Mouse (Mus musculus) liver, embryonic 11.5 days (tissue): ENCODE data around the gene Prss8. TPM values are rescaled to one million over a fixed set of nuclear protein-coding genes. Genes with fewer than 3 reads are reported as not detected.
A peak's percentile ranks its signal among the peaks of the same experiment; 100 is the strongest.

Source experiments
- ATAC-seq: fragments of 200-750 bp; cut with Nextera tagmentation; replicated peaks from 2 replicates; pipeline ENCODE4 v1.8.0; 2017; ENCODE audit warnings: moderate number of reproducible peaks, mild to moderate bottlenecking, moderate TSS enrichment, moderate library complexity; ENCODE audit not compliant: low FRiP score
- DNase-seq: peaks from one replicate; pipeline ENCODE4 v3.0.0-alpha.2; 2017; ENCODE audit warnings: low spot score
- H3K27ac ChIP-seq: fragments of 300-500 bp; sonication (generic); 2 replicates; pipeline ENCODE4 v1.5.1; 2014; ENCODE audit warnings: mild to moderate bottlenecking, low read depth, low read length, control low read depth
- H3K27me3 ChIP-seq: fragments of 300-500 bp; sonication (generic); replicated peaks from 2 replicates; pipeline ENCODE4 v1.6.1; 2014; ENCODE audit warnings: low read length, mixed read lengths; ENCODE audit not compliant: control insufficient read depth, insufficient read depth
- H3K36me3 ChIP-seq: fragments of 300-500 bp; sonication (generic); 2 replicates; pipeline ENCODE4 v1.6.1; 2014; ENCODE audit warnings: mild to moderate bottlenecking, low read length, moderate library complexity, mixed read lengths; ENCODE audit not compliant: control insufficient read depth, insufficient read depth
- H3K4me1 ChIP-seq: fragments of 300-500 bp; sonication (generic); replicated peaks from 2 replicates; pipeline ENCODE4 v1.6.1; 2014; ENCODE audit warnings: low read length, mixed read lengths; ENCODE audit not compliant: control insufficient read depth, insufficient read depth
- H3K4me2 ChIP-seq: fragments of 300-500 bp; sonication (generic); 2 replicates; pipeline ENCODE4 v1.6.1; 2014; ENCODE audit warnings: mild to moderate bottlenecking, control low read depth, moderate library complexity
- H3K4me3 ChIP-seq: fragments of 300-500 bp; sonication (generic); 2 replicates; pipeline ENCODE4 v1.5.1; 2014; ENCODE audit warnings: low read depth, low read length, control low read depth
- H3K9ac ChIP-seq: fragments of 300-500 bp; sonication (generic); 2 replicates; pipeline ENCODE4 v1.6.1; 2014; ENCODE audit warnings: low read depth, low read length, control low read depth
- H3K9me3 ChIP-seq: fragments of 300-500 bp; sonication (generic); 2 replicates; pipeline ENCODE4 v1.6.1; 2016; ENCODE audit warnings: low read length, inconsistent platforms, mixed read lengths; ENCODE audit not compliant: control insufficient read depth
- WGBS: fragments of 180-500 bp; shearing (Covaris S2); extraction: QIAGEN DNeasy Blood & Tissue Kit; methylation state at CpG from one replicate; pipeline ENCODE4 v1.1.7; 2014; 5-methylcytosine and 5-hydroxymethylcytosine counted together
- polyA plus RNA-seq: library from polyadenylated mRNA; unstranded; fragments of >200 nt; fragmentation: Nextera tagmentation; extraction: Ambion mirVana; gene quantifications from 2 replicates; pipeline ENCODE4 v1.2.1, GENCODE M21; 2014

Prss8 gene
- 3.4 and 6.3 TPM in 2 replicates for polyA plus RNA-seq

DNA sequence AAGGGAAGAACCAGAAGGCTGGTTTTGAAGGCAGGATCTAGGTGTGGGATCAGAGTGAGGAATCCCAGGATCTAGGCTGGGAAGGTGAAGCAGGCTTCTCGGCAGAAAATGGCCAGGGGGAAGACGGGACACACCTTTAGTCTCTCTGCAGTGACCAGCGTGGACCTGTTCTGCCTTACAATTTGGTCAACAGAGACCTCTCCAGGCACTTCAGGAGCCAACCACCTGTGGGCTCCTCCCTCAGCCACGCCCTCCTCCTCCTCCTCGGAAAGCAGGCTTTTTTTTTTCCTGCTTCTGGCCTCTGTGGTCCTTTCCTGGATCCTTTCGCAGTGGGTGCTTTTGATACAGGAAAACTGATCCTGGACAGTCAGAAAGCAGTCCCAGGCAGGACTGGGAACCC, at the start of gene Prss8:
Prss8 (minus strand) TSS at position 182 of the 400 bp plus-strand sequence.
- Histone ChIP-seq H3K4me1 (peaks cover 36% of the 10 kb centered on the region), H3K4me2 (peak within 1 kb of the TSS; percentile 59), H3K27ac (no peak within 1 kb of the TSS), H3K36me3 (peaks cover 3% of the 10 kb centered on the region; the same call in 1 of the 2 replicates), H3K4me3 (peak within 1 kb of the TSS; percentile 34), H3K9ac (peak within 1 kb of the TSS; percentile 56), H3K9me3 (no peaks in the 10 kb centered on the region), H3K27me3 (no peaks in the 10 kb centered on the region)
- no peak for DNase-seq
- ATAC-seq, result no peak
- WGBS, result 14% methylated on average over 6 of the region's 6 CpGs

DNA sequence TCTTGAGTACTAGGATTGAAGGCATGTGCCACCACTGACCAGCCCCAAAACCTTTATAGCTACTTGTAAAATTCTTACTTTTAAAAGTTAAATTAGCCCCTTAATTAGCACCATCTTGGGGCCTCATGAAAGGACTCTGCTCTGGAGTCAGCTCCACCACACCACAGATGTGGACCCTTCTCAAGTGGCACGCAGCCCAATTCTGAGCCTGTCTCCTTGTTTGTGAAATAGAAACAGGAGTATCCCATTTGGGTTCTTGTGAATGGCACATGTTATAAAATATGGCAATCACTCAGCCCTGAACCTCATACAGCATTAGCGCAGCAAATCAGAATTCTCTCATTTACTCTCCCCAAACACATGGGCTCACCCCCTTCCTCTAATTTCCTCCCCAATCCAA, 49.0 kb upstream of the Prss8 start:
- H3K9me3 ChIP-seq, result no peaks in the 10 kb centered on the region
- DNase-seq (no peak), ATAC-seq (no peak)
- H3K27me3 ChIP-seq, result no peaks in the 10 kb centered on the region
- no peak overlapping the region for H3K27ac ChIP-seq
- H3K4me3 ChIP-seq, result no peak overlapping the region
- 93% methylated on average over 2 of the region's 2 CpGs for WGBS
- H3K9ac ChIP-seq, result no peak overlapping the region
- no peak overlapping the region for H3K4me2 ChIP-seq
- no peaks in the 10 kb centered on the region for H3K4me1 ChIP-seq
- peaks cover 76% of the 10 kb centered on the region for H3K36me3 ChIP-seq

DNA sequence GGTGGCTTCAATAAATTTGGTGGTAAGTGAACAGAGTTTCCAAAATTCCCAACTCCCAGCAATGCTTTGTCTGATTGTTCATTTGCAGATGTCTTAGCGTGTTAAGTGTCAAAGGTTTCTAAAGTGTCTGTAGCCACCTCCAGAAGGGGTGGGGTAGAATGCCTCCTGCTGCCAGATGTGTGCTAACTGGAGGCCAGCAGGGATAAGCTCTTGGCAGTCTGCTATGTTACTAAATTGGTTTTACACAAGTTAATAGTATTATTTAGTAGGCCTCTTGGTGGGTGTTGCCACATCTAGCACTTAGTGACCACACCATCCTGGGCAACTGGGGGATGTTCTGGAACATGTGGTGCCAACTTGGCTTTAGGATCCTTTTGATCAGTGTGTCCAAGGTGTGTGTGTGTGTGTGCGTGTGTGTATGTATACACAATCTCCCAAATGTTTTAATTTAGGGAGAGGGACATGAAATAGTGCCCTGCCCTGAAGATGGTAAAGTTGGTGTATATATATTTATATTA, 44.6 kb upstream of the Prss8 start:
- Histone ChIP-seq H3K36me3 (peaks cover 71% of the 10 kb centered on the region), H3K4me2 (no peak overlapping the region), H3K4me3 (no peak overlapping the region), H3K9ac (no peak overlapping the region), H3K27ac (no peak overlapping the region), H3K9me3 (no peaks in the 10 kb centered on the region), H3K27me3 (no peaks in the 10 kb centered on the region), H3K4me1 (no peaks in the 10 kb centered on the region; the same call in none of the 2 replicates)
- ATAC-seq (no peak), DNase-seq (no peak)
- 92% methylated on average over 2 of the region's 2 CpGs for WGBS

DNA sequence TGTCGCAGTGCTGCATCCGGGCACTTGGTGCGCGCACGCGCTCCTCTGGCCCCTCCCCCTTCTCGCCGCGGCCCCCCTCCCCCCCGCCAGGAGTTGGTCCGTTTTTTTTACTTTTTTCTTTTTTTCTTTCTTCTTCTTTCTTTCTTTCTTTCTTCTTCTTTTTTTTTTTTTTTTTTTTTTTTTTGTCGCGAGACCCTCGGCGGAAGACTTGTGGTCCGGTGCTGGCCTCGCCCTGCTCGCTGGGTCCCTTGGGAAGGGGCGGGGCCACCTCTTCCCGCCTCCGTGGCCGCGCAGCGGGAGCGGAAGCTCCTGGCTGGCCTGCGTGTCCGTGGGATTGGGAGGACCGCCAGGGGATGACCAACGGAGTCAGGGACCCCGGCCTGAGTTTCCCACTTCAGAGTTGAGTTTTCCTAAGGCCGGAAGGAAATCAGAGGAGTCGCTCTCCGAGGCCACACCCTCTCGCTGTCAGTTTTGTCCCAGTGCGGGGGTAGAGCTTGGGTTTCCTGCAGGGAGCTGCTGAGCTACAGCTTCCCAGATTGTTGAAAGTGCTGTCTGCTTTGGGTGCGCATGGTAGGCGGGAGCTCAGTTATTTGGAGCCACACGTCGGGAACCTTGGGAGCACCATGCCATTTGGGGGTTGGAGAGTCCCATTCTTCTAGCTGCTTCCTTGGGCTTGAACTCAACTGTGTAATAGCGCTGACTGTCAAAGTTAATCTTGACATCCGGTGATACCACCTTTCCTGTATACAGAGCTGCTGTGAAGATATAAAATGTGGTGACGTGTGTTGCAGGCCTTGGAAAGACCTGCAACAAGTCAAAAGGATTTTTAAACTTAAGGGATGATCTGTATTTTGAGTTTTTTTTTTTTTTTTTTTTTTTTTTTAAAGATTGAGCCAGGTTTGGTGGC, 38.3 kb upstream of the Prss8 start:
- Histone ChIP-seq H3K36me3 (peaks cover 29% of the 10 kb centered on the region), H3K27me3 (no peaks in the 10 kb centered on the region), H3K9me3 (no peaks in the 10 kb centered on the region), H3K4me2 (peak overlapping the region; percentile 87), H3K9ac (peak overlapping the region; percentile 98), H3K4me3 (peak overlapping the region; percentile 90), H3K4me1 (peaks cover 7% of the 10 kb centered on the region), H3K27ac (peak overlapping the region; percentile 97)
- DNase-seq (peak; percentile 80), ATAC-seq (peak; percentile 50)
- under 1% methylated on average over 42 of the region's 42 CpGs for WGBS

DNA sequence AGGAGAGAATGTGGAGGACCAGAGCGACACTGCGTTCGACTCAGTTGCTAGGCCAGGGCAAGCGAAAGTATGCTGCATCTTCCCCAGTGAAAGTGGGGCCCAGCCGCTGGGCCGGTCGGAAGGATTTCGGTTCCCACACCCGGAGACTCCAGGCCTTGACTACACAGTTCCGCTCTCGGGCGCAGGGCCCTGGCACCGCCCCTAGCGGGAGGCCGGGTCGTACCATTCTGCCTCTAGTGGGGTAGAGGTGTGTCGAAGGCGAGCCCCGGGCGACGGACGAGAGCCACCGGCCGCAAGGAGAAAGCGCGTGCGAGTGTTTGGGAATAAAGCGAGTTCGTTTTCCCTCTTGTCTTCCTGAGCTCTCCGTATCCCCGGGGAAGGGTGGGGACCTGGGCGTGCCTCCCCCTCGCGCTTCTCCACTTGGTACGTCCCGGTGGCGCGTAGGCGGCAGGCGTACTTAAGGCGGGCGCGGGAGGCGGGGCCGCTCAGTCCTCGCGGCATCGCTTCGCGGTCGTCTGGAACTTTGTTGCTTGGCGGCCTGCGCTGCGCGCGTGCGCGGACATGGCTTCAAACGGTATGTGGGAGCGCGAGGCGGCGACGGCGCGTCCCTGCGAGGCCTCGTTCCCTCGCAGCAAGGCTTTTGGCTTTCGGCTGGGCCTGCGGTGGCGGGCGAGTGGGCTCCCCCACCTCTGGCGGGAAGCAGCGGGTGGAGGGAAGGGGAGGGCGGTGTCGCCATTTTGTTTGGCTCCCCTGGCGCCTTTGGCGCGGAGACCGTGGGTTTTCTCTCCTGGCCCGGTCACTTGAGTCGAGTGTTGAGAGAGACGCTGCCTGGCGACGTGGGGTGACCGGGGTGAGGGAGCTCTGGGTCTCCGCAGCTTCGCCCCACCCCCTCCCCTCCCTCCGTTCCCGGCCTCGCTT, 37.4 kb upstream of the Prss8 start, which contains the start of gene Fus:
Fus (plus strand) TSS at position 454 of the 918 bp plus-strand sequence.
- no peaks in the 10 kb centered on the region for H3K9me3 ChIP-seq
- H3K4me2 ChIP-seq, result peak within 1 kb of the TSS; percentile 91
- H3K9ac ChIP-seq, result peak within 1 kb of the TSS; percentile 98
- peak within 1 kb of the TSS; percentile 90 for H3K4me3 ChIP-seq
- H3K27me3 ChIP-seq, result no peaks in the 10 kb centered on the region
- ATAC-seq (peak; percentile 94), DNase-seq (peak; percentile 94)
- peak within 1 kb of the TSS; percentile 97 for H3K27ac ChIP-seq
- H3K4me1 ChIP-seq, result peaks cover 7% of the 10 kb centered on the region
- WGBS, result under 1% methylated on average over 92 of the region's 92 CpGs
- peaks cover 21% of the 10 kb centered on the region for H3K36me3 ChIP-seq

DNA sequence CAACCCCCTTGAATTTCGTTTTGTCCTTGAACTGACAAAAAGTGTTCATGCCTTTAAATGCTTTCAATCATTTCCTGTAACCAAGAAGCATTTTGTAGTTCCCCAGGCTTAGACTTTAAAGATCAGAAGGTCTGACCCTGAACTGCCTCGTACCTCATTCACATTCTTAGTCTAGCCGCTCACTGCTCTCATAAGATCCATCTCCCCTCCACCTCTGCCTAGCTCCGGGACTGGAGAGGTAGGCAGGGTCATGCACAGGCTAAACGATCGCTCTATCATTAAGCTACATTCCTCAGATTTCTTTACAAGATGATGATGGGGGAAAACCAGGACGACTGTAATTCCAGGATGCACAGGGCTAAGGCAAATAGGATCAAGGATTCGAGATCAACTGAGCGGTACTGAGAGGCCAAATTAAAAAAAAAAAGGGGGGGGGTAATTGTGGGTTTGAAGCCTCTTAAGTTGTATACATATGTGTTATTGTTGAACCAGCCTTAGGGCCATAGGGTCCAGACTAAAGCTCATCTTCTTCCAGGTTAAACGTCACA, 36.5 kb upstream of the Prss8 start:
- H3K9ac ChIP-seq, result peak overlapping the region; percentile 98
- H3K4me3 ChIP-seq, result peak overlapping the region; percentile 90
- 0 out of 2 replicates have a peak, but pooled peaks have one; percentile 2 for ATAC-seq
- H3K27me3 ChIP-seq, result no peaks in the 10 kb centered on the region
- WGBS, result 25% methylated on average over 10 of the region's 10 CpGs
- DNase-seq, result no peak
- no peaks in the 10 kb centered on the region for H3K9me3 ChIP-seq
- peaks cover 13% of the 10 kb centered on the region for H3K36me3 ChIP-seq
- peak overlapping the region; percentile 91 for H3K4me2 ChIP-seq
- peaks cover 7% of the 10 kb centered on the region for H3K4me1 ChIP-seq
- H3K27ac ChIP-seq, result peak overlapping the region; percentile 97

DNA sequence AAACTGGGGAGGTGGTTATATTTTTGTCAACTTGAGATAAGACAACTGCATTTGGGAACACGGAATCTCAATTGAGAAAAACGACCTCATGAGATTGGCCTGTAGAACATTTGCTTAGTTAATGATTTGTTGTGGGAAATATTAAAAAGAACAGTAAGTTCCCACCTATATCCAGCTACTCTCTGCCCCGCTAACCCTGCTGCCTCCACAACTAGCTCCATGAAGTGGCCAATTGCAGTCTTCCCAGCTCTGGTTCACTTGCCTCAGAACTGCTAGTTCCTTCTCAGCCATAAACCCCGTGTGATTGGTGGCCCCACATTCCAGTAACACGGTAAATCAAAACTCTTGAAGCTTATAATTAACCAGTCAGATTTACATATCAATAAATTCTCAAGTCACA, 29.5 kb upstream of the Prss8 start:
- Histone ChIP-seq H3K36me3 (no peaks in the 10 kb centered on the region), H3K9me3 (no peaks in the 10 kb centered on the region), H3K4me3 (no peak overlapping the region), H3K27ac (no peak overlapping the region), H3K27me3 (no peaks in the 10 kb centered on the region), H3K9ac (no peak overlapping the region), H3K4me1 (no peaks in the 10 kb centered on the region), H3K4me2 (no peak overlapping the region)
- WGBS, result 67% methylated on average over 5 of the region's 5 CpGs
- no peak for DNase-seq
- ATAC-seq, result no peak
